In the genomic region with DNA sequence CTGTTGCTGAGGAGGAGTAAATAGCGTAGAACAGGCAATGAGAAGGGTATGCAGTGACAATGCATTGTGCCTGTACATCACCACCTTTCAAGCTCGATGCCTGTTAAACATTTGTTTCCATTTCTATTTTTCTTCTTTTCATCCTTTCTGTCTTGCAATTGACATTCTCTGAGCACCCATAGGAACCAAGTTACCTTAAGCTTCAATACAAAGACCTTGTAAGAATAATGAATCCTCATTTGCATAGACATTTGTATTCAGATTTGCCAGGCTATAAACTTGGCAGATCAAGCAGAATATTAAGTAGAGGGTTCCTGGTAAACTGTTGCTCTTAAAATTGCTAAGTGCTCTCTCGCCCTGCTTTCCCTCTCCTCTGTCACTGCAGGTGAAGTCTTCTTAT, we compare ENCODE assay signal across 19 mouse cellular contexts.
DNase-seq lines count a peak whose midpoint lies in the region; ATAC-seq and TF ChIP-seq lines count a peak whose summit lies in the region.
"Had no signal": no experiment of that assay in that cellular context is flagged by ENCODE, and none has a peak within 500 bp of the region (broad histone marks: within the 10 kb centered on the region; RNA-seq: fewer than 3 reads in every experiment).

No protein-coding gene starts in this region.

- H3K4me1 ChIP-seq in midbrain, embryonic 14.5 days (ENCODE audit: control insufficient read depth, insufficient read depth, low read length) = peaks cover 24% of the 10 kb centered on the region
- H3K4me1 ChIP-seq in midbrain, embryonic 11.5 days (ENCODE audit: control insufficient read depth, insufficient read depth, low read length) = peaks cover 2% of the 10 kb centered on the region; the same call in 1 of the 2 replicates
- H3K4me1 ChIP-seq in forebrain, embryonic 14.5 days (ENCODE audit: control insufficient read depth, insufficient read depth, low read length) = peaks cover 16% of the 10 kb centered on the region
- no peaks in the 10 kb centered on the region for H3K4me1 ChIP-seq in hindbrain, postnatal 0 days (ENCODE audit: insufficient read depth, low read length)
- H3K4me1 ChIP-seq in neural tube, embryonic 15.5 days = peaks cover 19% of the 10 kb centered on the region
- H3K4me1 ChIP-seq: heart, embryonic 12.5 days; limb, embryonic 10.5 days; megakaryocyte, embryonic 14.5 days had no signal

- peak; percentile 43 for DNase-seq in midbrain, embryonic 14.5 days
- no peak for DNase-seq in midbrain, embryonic 11.5 days (ENCODE audit: low spot score, missing footprints)
- DNase-seq in forebrain, embryonic 14.5 days (ENCODE audit: low spot score) = peak; percentile 65
- peak; percentile 7 for DNase-seq in hindbrain, postnatal 0 days (ENCODE audit: low spot score)
- DNase-seq in right cerebral cortex, postnatal 14 days = no peak
- DNase-seq in urinary bladder, adult 18-20 months (ENCODE audit: low spot score in 2 of 2) = no peak
- DNase-seq: adrenal gland, adult 2 months; cerebellum, postnatal 10 days; embryo, embryonic 11 days; heart, adult 11 months; kidney, adult 8-10 months; kidney, postnatal 36 days; liver, postnatal 0 days; lung, postnatal 14 days; thymus, postnatal 25 days had no signal

- H3K27me3 ChIP-seq in midbrain, embryonic 14.5 days (ENCODE audit: control insufficient read depth, insufficient read depth, low read length) = no peaks in the 10 kb centered on the region
- no peaks in the 10 kb centered on the region for H3K27me3 ChIP-seq in midbrain, embryonic 11.5 days (ENCODE audit: control insufficient read depth, insufficient read depth, low read length)
- no peaks in the 10 kb centered on the region for H3K27me3 ChIP-seq in forebrain, embryonic 14.5 days (replicated peaks; ENCODE audit: control insufficient read depth, insufficient read depth, low read length)
- H3K27me3 ChIP-seq in hindbrain, postnatal 0 days (ENCODE audit: insufficient read depth, low read length) = no peaks in the 10 kb centered on the region
- H3K27me3 ChIP-seq in neural tube, embryonic 15.5 days (replicated peaks) = no peaks in the 10 kb centered on the region
- H3K27me3 ChIP-seq: heart, embryonic 12.5 days; megakaryocyte, embryonic 14.5 days had no signal

- 31% methylated on average over 3 of the region's 3 CpGs for WGBS in midbrain, embryonic 14.5 days
- 71% methylated on average over 3 of the region's 3 CpGs for WGBS in midbrain, embryonic 11.5 days
- 6% methylated on average over 3 of the region's 3 CpGs for WGBS in forebrain, embryonic 14.5 days
- 18% methylated on average over 3 of the region's 3 CpGs for WGBS in hindbrain, postnatal 0 days
- 16% methylated on average over 3 of the region's 3 CpGs for WGBS in neural tube, embryonic 15.5 days

- no peaks in the 10 kb centered on the region for H3K36me3 ChIP-seq in midbrain, embryonic 14.5 days (ENCODE audit: control insufficient read depth, insufficient read depth, low read length)
- no peaks in the 10 kb centered on the region for H3K36me3 ChIP-seq in midbrain, embryonic 11.5 days (ENCODE audit: control insufficient read depth, insufficient read depth, low read length)
- H3K36me3 ChIP-seq in forebrain, embryonic 14.5 days (ENCODE audit: control insufficient read depth, insufficient read depth, low read length) = no peaks in the 10 kb centered on the region
- H3K36me3 ChIP-seq in hindbrain, postnatal 0 days (ENCODE audit: insufficient read depth, low read length) = no peaks in the 10 kb centered on the region
- no peaks in the 10 kb centered on the region; the same call in 1 of the 2 replicates for H3K36me3 ChIP-seq in neural tube, embryonic 15.5 days
- H3K36me3 ChIP-seq: heart, embryonic 12.5 days; limb, embryonic 10.5 days had no signal

- peak overlapping the region; percentile 24; the same call in 1 of the 2 replicates for H3K9ac ChIP-seq in midbrain, embryonic 14.5 days (replicated peaks; ENCODE audit: low read length)
- H3K9ac ChIP-seq in midbrain, embryonic 11.5 days (ENCODE audit: low read length) = no peak overlapping the region
- no peak overlapping the region for H3K9ac ChIP-seq in forebrain, embryonic 14.5 days (ENCODE audit: low read length)
- peak overlapping the region; percentile 22; the same call in 1 of the 2 replicates for H3K9ac ChIP-seq in hindbrain, postnatal 0 days (replicated peaks; ENCODE audit: low read length)
- peak overlapping the region; percentile 30; the same call in 1 of the 2 replicates for H3K9ac ChIP-seq in neural tube, embryonic 15.5 days (replicated peaks)
- H3K9ac ChIP-seq: heart, embryonic 12.5 days; liver, postnatal 0 days had no signal

- peak overlapping the region; percentile 47 for H3K4me2 ChIP-seq in midbrain, embryonic 14.5 days (ENCODE audit: low read length)
- H3K4me2 ChIP-seq in midbrain, embryonic 11.5 days = no peak overlapping the region
- peak overlapping the region; percentile 38 for H3K4me2 ChIP-seq in forebrain, embryonic 14.5 days (ENCODE audit: low read length)
- peak overlapping the region; percentile 63 for H3K4me2 ChIP-seq in hindbrain, postnatal 0 days (ENCODE audit: low read depth, low read length)
- peak overlapping the region; percentile 60 for H3K4me2 ChIP-seq in neural tube, embryonic 15.5 days
- H3K4me2 ChIP-seq: heart, embryonic 12.5 days had no signal

- TF ChIP-seq CTCF in hindbrain, postnatal 0 days (IDR thresholded peaks at IDR 0.05; ENCODE audit: low read depth) = no peak

- H3K27ac ChIP-seq in midbrain, embryonic 14.5 days (replicated peaks; ENCODE audit: low read depth, low read length) = peak overlapping the region; percentile 70
- H3K27ac ChIP-seq in midbrain, embryonic 11.5 days (ENCODE audit: low read depth, low read length) = no peak overlapping the region
- peak overlapping the region; percentile 53; the same call in 1 of the 2 replicates for H3K27ac ChIP-seq in forebrain, embryonic 14.5 days (ENCODE audit: low read depth, low read length)
- no peak overlapping the region for H3K27ac ChIP-seq in hindbrain, postnatal 0 days
- peak overlapping the region; percentile 45; the same call in 1 of the 2 replicates for H3K27ac ChIP-seq in neural tube, embryonic 15.5 days (replicated peaks)
- H3K27ac ChIP-seq: limb, embryonic 10.5 days had no signal

- H3K9me3 ChIP-seq in midbrain, embryonic 14.5 days (ENCODE audit: control insufficient read depth, low read length) = no peaks in the 10 kb centered on the region
- no peaks in the 10 kb centered on the region for H3K9me3 ChIP-seq in midbrain, embryonic 11.5 days (ENCODE audit: control insufficient read depth, low read length)
- H3K9me3 ChIP-seq in forebrain, embryonic 14.5 days (replicated peaks; ENCODE audit: control insufficient read depth, low read length) = no peaks in the 10 kb centered on the region
- no peaks in the 10 kb centered on the region for H3K9me3 ChIP-seq in hindbrain, postnatal 0 days (ENCODE audit: low read length)
- H3K9me3 ChIP-seq in neural tube, embryonic 15.5 days (replicated peaks) = no peaks in the 10 kb centered on the region
- H3K9me3 ChIP-seq: heart, embryonic 12.5 days; limb, embryonic 10.5 days; megakaryocyte, embryonic 14.5 days had no signal

- no peak for ATAC-seq in midbrain, embryonic 14.5 days (ENCODE audit: low FRiP score, low TSS enrichment)
- no peak for ATAC-seq in midbrain, embryonic 11.5 days (ENCODE audit: low FRiP score)
- ATAC-seq in forebrain, embryonic 14.5 days = peak; percentile 5; the same call in 1 of the 2 replicates
- ATAC-seq in hindbrain, postnatal 0 days = no peak
- ATAC-seq in neural tube, embryonic 15.5 days (ENCODE audit: low FRiP score) = peak; percentile 17; the same call in 1 of the 2 replicates
- ATAC-seq: liver, postnatal 0 days had no signal

- H3K4me3 ChIP-seq in midbrain, embryonic 14.5 days (replicated peaks; ENCODE audit: low read depth, low read length) = peak overlapping the region; percentile 32
- H3K4me3 ChIP-seq in midbrain, embryonic 11.5 days (ENCODE audit: low read depth, low read length) = no peak overlapping the region
- H3K4me3 ChIP-seq in forebrain, embryonic 14.5 days (ENCODE audit: low read depth, low read length) = peak overlapping the region; percentile 26
- peak overlapping the region; percentile 45 for H3K4me3 ChIP-seq in hindbrain, postnatal 0 days (ENCODE audit: low read length)
- H3K4me3 ChIP-seq in neural tube, embryonic 15.5 days (replicated peaks) = peak overlapping the region; percentile 34
- H3K4me3 ChIP-seq: heart, embryonic 12.5 days; limb, embryonic 10.5 days; megakaryocyte, embryonic 14.5 days had no signal

Comparison
In these comparisons a context has a peak if more than half of its experiments do, and no peak if none do; other contexts are left out.
1. DNase-seq: peak in midbrain, embryonic 14.5 days (single experiment), forebrain, embryonic 14.5 days (single experiment) and hindbrain, postnatal 0 days (single experiment); none in midbrain, embryonic 11.5 days (single experiment), right cerebral cortex, postnatal 14 days (single experiment) and urinary bladder, adult 18-20 months (0 of 2).
2. H3K27ac ChIP-seq: peak in midbrain, embryonic 14.5 days (single experiment), forebrain, embryonic 14.5 days (single experiment) and neural tube, embryonic 15.5 days (single experiment); none in midbrain, embryonic 11.5 days (single experiment) and hindbrain, postnatal 0 days (single experiment).
3. H3K9ac ChIP-seq: peak in midbrain, embryonic 14.5 days (single experiment), hindbrain, postnatal 0 days (single experiment) and neural tube, embryonic 15.5 days (single experiment); none in midbrain, embryonic 11.5 days (single experiment) and forebrain, embryonic 14.5 days (single experiment).
4. ATAC-seq: peak in forebrain, embryonic 14.5 days (single experiment) and neural tube, embryonic 15.5 days (single experiment); none in midbrain, embryonic 14.5 days (single experiment), midbrain, embryonic 11.5 days (single experiment) and hindbrain, postnatal 0 days (single experiment).